Mouse (Mus musculus): ENCODE results near the gene Glul.

The Glul gene

GRCm38 (mm10) chr1:153909213-153909962 is 9.6 kb downstream of the Glul start:
- peak in 1 of 2 experiments; percentile 44 for DNase-seq (ENCODE audit: low spot score in 2 of 2)

GRCm38 (mm10) chr1:153909963-153910291 is 10.2 kb downstream of the Glul start:
- peak in 1 of 2 experiments; percentile 22 for DNase-seq (ENCODE audit: low spot score in 2 of 2)

GRCm38 (mm10) chr1:153910423-153910822 is 10.7 kb downstream of the Glul start:
- no peak for DNase-seq (ENCODE audit: low spot score in 2 of 2)

- DNase-seq (ENCODE audit: low spot score in 2 of 2): no peak
Measured at GRCm38 (mm10) chr1:153911276-153911795, 11.6 kb downstream of the Glul start.

- DNase-seq (ENCODE audit: low spot score in 2 of 2): peak in 1 of 2 experiments; percentile 9
Measured at GRCm38 (mm10) chr1:153913869-153914268, 14.1 kb downstream of the Glul start.

- no peak for DNase-seq (ENCODE audit: low spot score in 2 of 2)
Measured at GRCm38 (mm10) chr1:153918521-153919206, 18.9 kb downstream of the Glul start.

- DNase-seq (ENCODE audit: low spot score in 2 of 2): no peak
Measured at GRCm38 (mm10) chr1:153921642-153922041, 21.9 kb downstream of the Glul start.

GRCm38 (mm10) chr1:153922571-153923021 is 22.9 kb downstream of the Glul start:
- DNase-seq (ENCODE audit: low spot score in 2 of 2): no peak

- no peak for DNase-seq (ENCODE audit: low spot score in 2 of 2)
Measured at GRCm38 (mm10) chr1:153924395-153925385, 24.9 kb downstream of the Glul start.

GRCm38 (mm10) chr1:153930431-153930830 is 30.7 kb downstream of the Glul start:
- DNase-seq (ENCODE audit: low spot score in 2 of 2): no peak

GRCm38 (mm10) chr1:153933772-153934171 is 34.0 kb downstream of the Glul start:
- no peak for DNase-seq (ENCODE audit: low spot score in 2 of 2)

- DNase-seq (ENCODE audit: low spot score in 2 of 2): no peak
Measured at GRCm38 (mm10) chr1:153935844-153936380, 36.2 kb downstream of the Glul start.

- peak in 1 of 2 experiments; percentile 10 for DNase-seq (ENCODE audit: low spot score in 2 of 2)
Measured at GRCm38 (mm10) chr1:153937025-153937424, 37.3 kb downstream of the Glul start.

GRCm38 (mm10) chr1:153940986-153941385 is 41.2 kb downstream of the Glul start:
- DNase-seq (ENCODE audit: low spot score in 2 of 2): no peak

GRCm38 (mm10) chr1:153945181-153945580 is 45.4 kb downstream of the Glul start:
- DNase-seq (ENCODE audit: low spot score in 2 of 2): no peak

GRCm38 (mm10) chr1:153946971-153947370 is 47.2 kb downstream of the Glul start:
- DNase-seq (ENCODE audit: low spot score in 2 of 2): no peak

- no peak for DNase-seq (ENCODE audit: low spot score in 2 of 2)
Measured at GRCm38 (mm10) chr1:153947837-153948236, 48.1 kb downstream of the Glul start.

- DNase-seq (ENCODE audit: low spot score in 2 of 2): no peak
Measured at GRCm38 (mm10) chr1:153953232-153953631, 53.5 kb downstream of the Glul start.

GRCm38 (mm10) chr1:153953797-153954196 is 54.1 kb downstream of the Glul start:
- no peak for DNase-seq (ENCODE audit: low spot score in 2 of 2)

- no peak for DNase-seq (ENCODE audit: low spot score in 2 of 2)
Measured at GRCm38 (mm10) chr1:153957850-153958249, 58.1 kb downstream of the Glul start.
